Comparison of ENCODE assay signal across 8 mouse cellular contexts in the genomic region with DNA sequence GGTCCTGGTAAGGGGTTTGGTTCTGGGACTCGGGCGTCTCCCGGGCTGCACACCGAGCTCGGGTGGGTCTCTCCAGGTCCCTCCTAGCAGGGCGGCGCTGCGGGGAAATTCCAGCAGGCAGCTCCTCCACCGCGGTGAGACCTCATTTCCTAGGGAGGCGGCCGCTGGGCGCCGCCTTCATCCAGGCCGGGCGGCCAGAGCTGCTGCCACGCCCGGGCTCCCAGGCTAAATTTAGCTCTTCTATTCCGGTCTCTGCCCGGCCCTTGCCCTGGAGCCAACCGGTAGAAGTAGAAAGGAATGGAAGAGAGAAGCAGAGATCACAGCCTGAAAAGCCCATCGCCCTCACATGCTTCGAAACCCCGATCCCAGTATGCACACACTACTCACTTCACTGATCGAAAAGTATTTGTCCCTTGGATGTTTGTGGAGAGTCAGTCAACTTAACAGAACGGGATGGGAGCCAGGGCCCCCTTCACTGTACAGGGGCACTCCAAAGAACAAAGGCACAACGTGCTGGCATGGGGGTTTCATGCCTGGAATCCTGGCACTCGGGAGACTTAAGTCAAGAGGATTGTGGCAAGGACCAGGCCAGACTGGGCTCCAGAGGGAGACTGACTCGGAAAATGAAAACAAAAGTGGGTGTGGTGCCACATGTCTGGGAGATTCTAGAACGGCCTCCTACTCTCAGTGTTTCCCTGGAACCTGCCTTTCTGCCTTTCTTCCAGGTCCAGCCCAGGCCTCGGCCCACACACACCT. TPM values are rescaled to one million over a fixed set of nuclear protein-coding genes. Genes with fewer than 3 reads are reported as not detected.
DNase-seq lines count a peak whose midpoint lies in the region; ATAC-seq and TF ChIP-seq lines count a peak whose summit lies in the region.

No protein-coding gene starts in this region.

- H3K36me3 ChIP-seq in hindbrain, embryonic 14.5 days (replicated peaks; ENCODE audit: control insufficient read depth, insufficient read depth): no peaks in the 10 kb centered on the region
- H3K36me3 ChIP-seq in liver, adult 2 months (ENCODE audit: control insufficient read depth, insufficient read depth, low read length): no peaks in the 10 kb centered on the region
- no peaks in the 10 kb centered on the region for H3K36me3 ChIP-seq in midbrain, embryonic 16.5 days (ENCODE audit: control insufficient read depth, insufficient read depth, low read length)

- H3K27ac ChIP-seq in hindbrain, embryonic 14.5 days: peak overlapping the region; percentile 49; the same call in 1 of the 2 replicates
- H3K27ac ChIP-seq in liver, adult 2 months (replicated peaks; ENCODE audit: insufficient read depth, low read depth, low read length): peak overlapping the region; percentile 9
- H3K27ac ChIP-seq in midbrain, embryonic 16.5 days (ENCODE audit: low read length): peak overlapping the region; percentile 50; the same call in 1 of the 2 replicates

- no peak for TF ChIP-seq POLR2A in liver, adult 2 months (IDR thresholded peaks at IDR 0.05; ENCODE audit: extremely low read depth, insufficient read depth, low read length)

- peak overlapping the region; percentile 37 for H3K4me2 ChIP-seq in hindbrain, embryonic 14.5 days (replicated peaks)
- peak overlapping the region; percentile 34 for H3K4me2 ChIP-seq in midbrain, embryonic 16.5 days (ENCODE audit: low read length)

- H3K27me3 ChIP-seq in hindbrain, embryonic 14.5 days (ENCODE audit: control insufficient read depth, insufficient read depth, low read length): no peaks in the 10 kb centered on the region
- H3K27me3 ChIP-seq in liver, adult 2 months (ENCODE audit: control insufficient read depth, insufficient read depth, low read length): no peaks in the 10 kb centered on the region
- H3K27me3 ChIP-seq in midbrain, embryonic 16.5 days (ENCODE audit: control insufficient read depth, insufficient read depth, low read depth, low read length): no peaks in the 10 kb centered on the region

- H3K9ac ChIP-seq in hindbrain, embryonic 14.5 days: peak overlapping the region; percentile 51; the same call in 1 of the 2 replicates
- peak overlapping the region; percentile 41; the same call in 1 of the 2 replicates for H3K9ac ChIP-seq in liver, adult 2 months (ENCODE audit: low read depth, low read length)
- H3K9ac ChIP-seq in midbrain, embryonic 16.5 days (ENCODE audit: low read depth, low read length): peak overlapping the region; percentile 52

- H3K4me1 ChIP-seq in hindbrain, embryonic 14.5 days (replicated peaks; ENCODE audit: control insufficient read depth, insufficient read depth, low read length): peaks cover 7% of the 10 kb centered on the region
- peaks cover 11% of the 10 kb centered on the region for H3K4me1 ChIP-seq in liver, adult 2 months (ENCODE audit: control insufficient read depth, insufficient read depth, low read length)
- H3K4me1 ChIP-seq in midbrain, embryonic 16.5 days (ENCODE audit: control insufficient read depth, insufficient read depth, low read length): 0 out of 2 replicates have a peak, but pooled peaks cover 2% of the 10 kb centered on the region

- peak; percentile 59 for ATAC-seq in frontal cortex, adult (ENCODE audit: low TSS enrichment)
- ATAC-seq in hindbrain, embryonic 14.5 days (ENCODE audit: low FRiP score): no peak
- peak; percentile 32; the same call in 1 of the 2 replicates for ATAC-seq in midbrain, embryonic 16.5 days

- no peak for DNase-seq in frontal cortex, postnatal 10 days (ENCODE audit: low spot score in 2 of 2)
- DNase-seq in cerebellum, postnatal 10 days: peak; percentile 55 to 57
- peak; percentile 71 to 81 for DNase-seq in gastrocnemius, adult 8-10 months (ENCODE audit: low spot score in 2 of 2)
- no peak for DNase-seq in hindbrain, embryonic 14.5 days (ENCODE audit: low spot score)
- DNase-seq in liver, adult 2 months (ENCODE audit: extremely low read depth, low read depth, low spot score): no peak
- DNase-seq in testis, postnatal 10 days (ENCODE audit: low spot score): peak; percentile 78

- no peaks in the 10 kb centered on the region for H3K79me2 ChIP-seq in liver, adult 2 months (ENCODE audit: control insufficient read depth, insufficient read depth, low read length)

- H3K4me3 ChIP-seq in hindbrain, embryonic 14.5 days (replicated peaks; ENCODE audit: low read length): no peak overlapping the region
- peak overlapping the region; percentile 18; the same call in 1 of the 2 replicates for H3K4me3 ChIP-seq in liver, adult 2 months (ENCODE audit: insufficient read depth, low read depth, low read length)
- no peak overlapping the region for H3K4me3 ChIP-seq in midbrain, embryonic 16.5 days (ENCODE audit: low read depth, low read length)

- TF ChIP-seq CTCF in liver, adult 2 months (IDR thresholded peaks at IDR 0.05; ENCODE audit: low read depth, low read length): no peak

- H3K9me3 ChIP-seq in hindbrain, embryonic 14.5 days (ENCODE audit: control insufficient read depth, low read length): no peaks in the 10 kb centered on the region
- H3K9me3 ChIP-seq in midbrain, embryonic 16.5 days (replicated peaks; ENCODE audit: control insufficient read depth, low read length, poor library complexity, severe bottlenecking): no peaks in the 10 kb centered on the region

- 22% methylated on average over 31 of the region's 31 CpGs for WGBS in hindbrain, embryonic 14.5 days
- 35% methylated on average over 31 of the region's 31 CpGs for WGBS in liver, adult 2 months
- 21% methylated on average over 31 of the region's 31 CpGs for WGBS in midbrain, embryonic 16.5 days

RNA-seq across cellular contexts. Expression of gene Tex44, which starts 46.2 kb away (rescaled TPM):
- not detected for total RNA-seq in gastrocnemius, adult 8-10 months (2022)
- not detected in 2 replicates for polyA plus RNA-seq in hindbrain, embryonic 14.5 days (2014; fragmentation: Nextera tagmentation; extraction: Ambion mirVana)
- not detected in 2 replicates for total RNA-seq in liver, adult 2 months (2014; rRNA removed)
- polyA plus RNA-seq in liver, adult 2 months (2012; rRNA removed): not detected in 2 replicates
- polyA plus RNA-seq in midbrain, embryonic 16.5 days (2015; fragmentation: Nextera tagmentation; extraction: Ambion mirVana): not detected in 2 replicates

RNA-seq across cellular contexts. Expression of gene Nmur1, which starts 46.3 kb away (rescaled TPM):
- total RNA-seq in gastrocnemius, adult 8-10 months (2022): not detected
- not detected in 2 replicates for polyA plus RNA-seq in hindbrain, embryonic 14.5 days (2014; fragmentation: Nextera tagmentation; extraction: Ambion mirVana)
- total RNA-seq in liver, adult 2 months (2014; rRNA removed): not detected in 2 replicates
- polyA plus RNA-seq in liver, adult 2 months (2012; rRNA removed): not detected in 2 replicates
- polyA plus RNA-seq in midbrain, embryonic 16.5 days (2015; fragmentation: Nextera tagmentation; extraction: Ambion mirVana): 0.11 TPM in 1 of 2 replicates, not detected in the other

RNA-seq across cellular contexts. Expression of gene Ptma, which starts 54.2 kb away (rescaled TPM):
- total RNA-seq in gastrocnemius, adult 8-10 months (2022): 10 to 100 TPM; 50.9 to 76.9 (median 67.7) TPM
- 1,567 and 1,692 TPM in 2 replicates for polyA plus RNA-seq in hindbrain, embryonic 14.5 days (2014; fragmentation: Nextera tagmentation; extraction: Ambion mirVana)
- total RNA-seq in liver, adult 2 months (2014; rRNA removed): 259 and 274 TPM in 2 replicates
- polyA plus RNA-seq in liver, adult 2 months (2012; rRNA removed): 214 and 240 TPM in 2 replicates
- 1,375 and 1,671 TPM in 2 replicates for polyA plus RNA-seq in midbrain, embryonic 16.5 days (2015; fragmentation: Nextera tagmentation; extraction: Ambion mirVana)

Comparison
In these comparisons a context has a peak if more than half of its experiments do, and no peak if none do; other contexts are left out.
1. DNase-seq: peak in cerebellum, postnatal 10 days (2 of 2), gastrocnemius, adult 8-10 months (2 of 2) and testis, postnatal 10 days (single experiment); none in frontal cortex, postnatal 10 days (0 of 2), hindbrain, embryonic 14.5 days (single experiment) and liver, adult 2 months (single experiment).
2. Peak in every context shown above with its lines, with median percentiles within 50 percentile points of each other: H3K27ac ChIP-seq and H3K9ac ChIP-seq.